8 mouse cellular contexts compared by ENCODE assay signal in the genomic region with DNA sequence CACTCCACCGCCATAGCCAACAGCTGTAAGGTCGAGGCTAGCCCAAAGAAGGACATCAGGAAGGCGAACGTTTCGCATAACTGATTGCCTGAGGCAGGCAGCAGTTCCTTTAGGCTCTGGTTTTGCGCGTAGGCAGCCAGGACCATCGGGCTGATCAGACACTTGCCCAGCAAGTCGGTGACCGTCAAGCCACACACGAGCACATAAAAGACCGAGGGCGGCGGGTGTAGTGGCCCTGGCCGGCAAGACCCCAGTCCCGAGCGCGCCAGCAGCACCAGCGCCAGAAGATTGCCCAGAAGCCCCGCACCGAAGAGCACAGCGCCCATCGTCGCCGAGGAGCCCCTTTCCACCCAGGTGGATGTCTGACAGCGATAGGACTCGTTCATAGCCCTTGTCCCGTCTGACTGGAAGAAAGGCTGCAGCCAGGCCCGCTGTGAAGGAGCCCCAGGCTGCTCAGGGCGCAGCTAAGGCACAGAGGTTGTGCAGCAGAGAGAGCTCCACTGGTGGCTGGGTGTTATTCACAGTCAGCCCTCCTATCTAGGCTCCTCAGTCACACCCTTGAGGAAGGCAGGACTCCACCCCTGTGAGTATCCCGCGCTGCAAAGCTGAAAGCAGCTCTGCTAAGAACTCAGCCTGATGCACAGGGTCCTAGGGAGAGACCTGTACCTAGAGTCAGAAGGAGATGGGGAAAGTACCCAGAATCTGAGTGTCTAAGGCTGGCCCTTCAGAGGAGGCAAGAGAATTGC. TPM values are rescaled to one million over a fixed set of nuclear protein-coding genes. Genes with fewer than 3 reads are reported as not detected.
DNase-seq lines count a peak whose midpoint lies in the region; ATAC-seq and TF ChIP-seq lines count a peak whose summit lies in the region.

A gene (minus strand): TSS at position 508 of the 746 bp plus-strand sequence.

- H3K27ac ChIP-seq in kidney, postnatal 0 days = no peak within 1 kb of the TSS
- no peak within 1 kb of the TSS for H3K27ac ChIP-seq in hindbrain, embryonic 16.5 days (ENCODE audit: low read depth, low read length)
- no peak within 1 kb of the TSS for H3K27ac ChIP-seq in neural tube, embryonic 11.5 days (ENCODE audit: low read depth, low read length)

- H3K9ac ChIP-seq in kidney, postnatal 0 days (ENCODE audit: low read depth, low read length) = no peak within 1 kb of the TSS
- peak within 1 kb of the TSS; percentile 50 for H3K9ac ChIP-seq in hindbrain, embryonic 16.5 days (ENCODE audit: low read depth, low read length)
- 0 out of 2 replicates have a peak within 1 kb of the TSS, but pooled peaks have one; percentile 10 for H3K9ac ChIP-seq in neural tube, embryonic 11.5 days (ENCODE audit: low read length)

- no peak for TF ChIP-seq CTCF in kidney, postnatal 0 days (IDR thresholded peaks at IDR 0.05; ENCODE audit: low read depth)

- no peak for DNase-seq in kidney, postnatal 0 days (ENCODE audit: low spot score)
- DNase-seq in kidney, postnatal 36 days = no peak
- peak; percentile 28 for DNase-seq in embryo, embryonic 10.5 days (ENCODE audit: low spot score)
- DNase-seq in neural tube, embryonic 11.5 days (ENCODE audit: low spot score) = peak; percentile 19
- DNase-seq in cerebellum, adult 9-10 months = no peak
- DNase-seq in adipocyte (ENCODE audit: low spot score) = no peak
- DNase-seq in ovary, postnatal 10 days (ENCODE audit: low spot score) = no peak

- ATAC-seq in kidney, postnatal 0 days (replicated peaks; ENCODE audit: low FRiP score, low read depth) = peak; percentile 21; the same call in 1 of the 2 replicates
- ATAC-seq in hindbrain, embryonic 16.5 days = peak; percentile 67
- peak; percentile 46; the same call in 1 of the 2 replicates for ATAC-seq in neural tube, embryonic 11.5 days (ENCODE audit: insufficient read depth, low FRiP score, low TSS enrichment)

- no peaks in the 10 kb centered on the region for H3K27me3 ChIP-seq in kidney, postnatal 0 days (ENCODE audit: insufficient read depth, low read length)
- H3K27me3 ChIP-seq in hindbrain, embryonic 16.5 days (replicated peaks; ENCODE audit: control insufficient read depth, insufficient read depth, low read length) = peaks cover 5% of the 10 kb centered on the region
- peaks cover 16% of the 10 kb centered on the region for H3K27me3 ChIP-seq in neural tube, embryonic 11.5 days (ENCODE audit: control insufficient read depth, insufficient read depth, low read length)

- H3K4me3 ChIP-seq in kidney, postnatal 0 days (replicated peaks; ENCODE audit: low read depth, low read length) = peak within 1 kb of the TSS; percentile 17; the same call in 1 of the 2 replicates
- H3K4me3 ChIP-seq in hindbrain, embryonic 16.5 days (ENCODE audit: low read length) = peak within 1 kb of the TSS; percentile 41
- peak within 1 kb of the TSS; percentile 25 for H3K4me3 ChIP-seq in neural tube, embryonic 11.5 days (ENCODE audit: low read depth, low read length)

- no peaks in the 10 kb centered on the region for H3K36me3 ChIP-seq in kidney, postnatal 0 days (ENCODE audit: insufficient read depth, low read length)
- no peaks in the 10 kb centered on the region for H3K36me3 ChIP-seq in hindbrain, embryonic 16.5 days (ENCODE audit: control insufficient read depth, insufficient read depth, low read length)
- no peaks in the 10 kb centered on the region for H3K36me3 ChIP-seq in neural tube, embryonic 11.5 days (ENCODE audit: control insufficient read depth, insufficient read depth, low read length)

- no peaks in the 10 kb centered on the region for H3K9me3 ChIP-seq in kidney, postnatal 0 days (replicated peaks; ENCODE audit: low read length)
- H3K9me3 ChIP-seq in hindbrain, embryonic 16.5 days (ENCODE audit: control insufficient read depth, low read length) = no peaks in the 10 kb centered on the region
- no peaks in the 10 kb centered on the region for H3K9me3 ChIP-seq in neural tube, embryonic 11.5 days (ENCODE audit: control insufficient read depth, low read length)

- H3K4me2 ChIP-seq in kidney, postnatal 0 days (ENCODE audit: low read length) = peak within 1 kb of the TSS; percentile 43
- H3K4me2 ChIP-seq in hindbrain, embryonic 16.5 days (ENCODE audit: low read length) = peak within 1 kb of the TSS; percentile 60
- peak within 1 kb of the TSS; percentile 52 for H3K4me2 ChIP-seq in neural tube, embryonic 11.5 days (ENCODE audit: low read depth)

- H3K4me1 ChIP-seq in kidney, postnatal 0 days (replicated peaks; ENCODE audit: insufficient read depth, low read length) = no peaks in the 10 kb centered on the region
- H3K4me1 ChIP-seq in hindbrain, embryonic 16.5 days (ENCODE audit: control insufficient read depth, insufficient read depth, low read depth, low read length) = peaks cover 4% of the 10 kb centered on the region; the same call in 1 of the 2 replicates
- no peaks in the 10 kb centered on the region for H3K4me1 ChIP-seq in neural tube, embryonic 11.5 days (ENCODE audit: control insufficient read depth, insufficient read depth, low read length)

- under 1% methylated on average over 32 of the region's 32 CpGs for WGBS in kidney, postnatal 0 days
- 2% methylated on average over 32 of the region's 32 CpGs for WGBS in hindbrain, embryonic 16.5 days
- under 1% methylated on average over 32 of the region's 32 CpGs for WGBS in neural tube, embryonic 11.5 days

RNA-seq across cellular contexts. Expression of the gene that starts here (rescaled TPM):
- polyA plus RNA-seq in kidney, postnatal 0 days (2015; fragmentation: Nextera tagmentation; extraction: Ambion mirVana) = not detected in 2 replicates
- 0.73 and 0.76 TPM in 2 replicates for polyA plus RNA-seq in hindbrain, embryonic 16.5 days (2015; fragmentation: Nextera tagmentation; extraction: Ambion mirVana)
- polyA plus RNA-seq in neural tube, embryonic 11.5 days (2014; fragmentation: Nextera tagmentation; extraction: Ambion mirVana) = 0.08 and 0.09 TPM in 2 replicates

Comparison
In these comparisons a context has a peak if more than half of its experiments do, and no peak if none do; other contexts are left out.
1. Peak in ATAC-seq, H3K4me3 ChIP-seq and H3K4me2 ChIP-seq in kidney, postnatal 0 days; RNA of the gene not detected or under 1 TPM.
2. Peak in ATAC-seq, H3K4me3 ChIP-seq, H3K9ac ChIP-seq and H3K4me2 ChIP-seq in hindbrain, embryonic 16.5 days; RNA of the gene not detected or under 1 TPM.
3. Peak in DNase-seq, ATAC-seq, H3K4me3 ChIP-seq, H3K9ac ChIP-seq and H3K4me2 ChIP-seq in neural tube, embryonic 11.5 days; RNA of the gene not detected or under 1 TPM.